Mouse (Mus musculus) midbrain, embryonic 14.5 days (tissue): ENCODE results near the gene Antxr2. TPM values are rescaled to one million over a fixed set of nuclear protein-coding genes. Genes with fewer than 3 reads are reported as not detected.

Experiments
- ATAC-seq: fragments of 200-750 bp; cut with Nextera tagmentation; 2 replicates; pipeline ENCODE4 v1.8.0; 2017; ENCODE audit warnings: moderate number of reproducible peaks, moderate library complexity; ENCODE audit not compliant: low FRiP score, low TSS enrichment
- DNase-seq: peaks from one replicate; pipeline ENCODE4 v3.0.0-alpha.2; 2015
- H3K27ac ChIP-seq: fragments of 300-500 bp; sonication (generic); replicated peaks from 2 replicates; pipeline ENCODE4 v1.5.1; 2014; ENCODE audit warnings: mild to moderate bottlenecking, low read depth, low read length, moderate library complexity
- H3K27me3 ChIP-seq: fragments of 300-500 bp; sonication (generic); 2 replicates; pipeline ENCODE4 v1.6.1; 2014; ENCODE audit warnings: low read length, control low read depth, mixed read lengths; ENCODE audit not compliant: control insufficient read depth, insufficient read depth
- H3K36me3 ChIP-seq: fragments of 300-500 bp; sonication (generic); 2 replicates; pipeline ENCODE4 v1.6.1; 2014; ENCODE audit warnings: low read length, control low read depth; ENCODE audit not compliant: control insufficient read depth, insufficient read depth
- H3K4me1 ChIP-seq: fragments of 300-500 bp; sonication (generic); 2 replicates; pipeline ENCODE4 v1.6.1; 2014; ENCODE audit warnings: mild to moderate bottlenecking, antibody characterized with exemption, low read length, control low read depth; ENCODE audit not compliant: control insufficient read depth, insufficient read depth
- H3K4me2 ChIP-seq: fragments of 300-500 bp; sonication (generic); 2 replicates; pipeline ENCODE4 v1.6.1; 2014; ENCODE audit warnings: mild to moderate bottlenecking, low read length, moderate library complexity
- H3K4me3 ChIP-seq: fragments of 300-500 bp; sonication (generic); replicated peaks from 2 replicates; pipeline ENCODE4 v1.5.1; 2014; ENCODE audit warnings: low read depth, low read length
- H3K9ac ChIP-seq: fragments of 300-500 bp; sonication (generic); replicated peaks from 2 replicates; pipeline ENCODE4 v1.6.1; 2014; ENCODE audit warnings: mild to moderate bottlenecking, low read length, moderate library complexity
- H3K9me3 ChIP-seq: fragments of 300-500 bp; sonication (generic); 2 replicates; pipeline ENCODE4 v1.6.1; 2016; ENCODE audit warnings: low read length, control low read depth, mixed read lengths; ENCODE audit not compliant: control insufficient read depth
- WGBS: fragments of 180-500 bp; shearing (Covaris S2); extraction: QIAGEN DNeasy Blood & Tissue Kit; methylation state at CpG from one replicate; pipeline ENCODE4 v1.1.7; 2014; 5-methylcytosine and 5-hydroxymethylcytosine counted together
- polyA plus RNA-seq: library from polyadenylated mRNA; unstranded; fragments of >200 nt; fragmentation: Nextera tagmentation; extraction: Ambion mirVana; gene quantifications from 2 replicates; pipeline ENCODE4 v1.2.1, GENCODE M21; 2014

Gene Antxr2
- polyA plus RNA-seq, 1 experiment from 2014 or later: 4.4 TPM

GRCm38 (mm10) chr5:97914890-97915289 is 116.0 kb downstream of the Antxr2 start:
- no peak overlapping the region for H3K9ac ChIP-seq
- H3K4me2 ChIP-seq: no peak overlapping the region
- 0 out of 2 replicates have a peak, but pooled peaks cover 3% of the 10 kb centered on the region for H3K4me1 ChIP-seq
- no peaks in the 10 kb centered on the region for H3K9me3 ChIP-seq
- DNase-seq: peak; percentile 31
- no peaks in the 10 kb centered on the region for H3K36me3 ChIP-seq
- no peaks in the 10 kb centered on the region for H3K27me3 ChIP-seq
- peak; percentile 46; the same call in 1 of the 2 replicates for ATAC-seq
- H3K4me3 ChIP-seq: no peak overlapping the region
- WGBS: 19% methylated on average over 2 of the region's 2 CpGs
- H3K27ac ChIP-seq: no peak overlapping the region

- no peak for ATAC-seq
- 98% methylated on average over 6 of the region's 6 CpGs for WGBS
- no peaks in the 10 kb centered on the region for H3K27me3 ChIP-seq
Observed at GRCm38 (mm10) chr5:97913901-97914300, 116.9 kb downstream of the Antxr2 start.

GRCm38 (mm10) chr5:97907482-97907881 is 123.4 kb downstream of the Antxr2 start:
- ATAC-seq (no peak), DNase-seq (no peak)
- no peak overlapping the region for H3K9ac ChIP-seq
- no peaks in the 10 kb centered on the region for H3K4me1 ChIP-seq
- no peaks in the 10 kb centered on the region for H3K27me3 ChIP-seq
- no peak overlapping the region for H3K4me3 ChIP-seq
- 87% methylated on average over 6 of the region's 6 CpGs for WGBS
- H3K4me2 ChIP-seq: no peak overlapping the region
- H3K9me3 ChIP-seq: no peaks in the 10 kb centered on the region
- no peaks in the 10 kb centered on the region for H3K36me3 ChIP-seq
- no peak overlapping the region for H3K27ac ChIP-seq

More at GRCm38 (mm10) chr5:97913901-97914300, 116.9 kb downstream of the Antxr2 start:
- Histone ChIP-seq H3K9me3 (no peaks in the 10 kb centered on the region), H3K4me2 (no peak overlapping the region), H3K4me1 (0 out of 2 replicates have a peak, but pooled peaks cover 3% of the 10 kb centered on the region), H3K27ac (no peak overlapping the region), H3K4me3 (no peak overlapping the region), H3K9ac (no peak overlapping the region), H3K36me3 (no peaks in the 10 kb centered on the region)
- DNase-seq: no peak

GRCm38 (mm10) chr5:97906537-97907266 is 124.1 kb downstream of the Antxr2 start:
- no peaks in the 10 kb centered on the region for H3K4me1 ChIP-seq
- no peaks in the 10 kb centered on the region for H3K9me3 ChIP-seq
- 94% methylated on average over 13 of the region's 13 CpGs for WGBS
- ATAC-seq (no peak), DNase-seq (no peak)
- H3K4me2 ChIP-seq: no peak overlapping the region
- H3K27me3 ChIP-seq: no peaks in the 10 kb centered on the region
- no peak overlapping the region for H3K27ac ChIP-seq
- no peak overlapping the region for H3K4me3 ChIP-seq
- H3K36me3 ChIP-seq: no peaks in the 10 kb centered on the region
- H3K9ac ChIP-seq: no peak overlapping the region

GRCm38 (mm10) chr5:97905856-97906255 is 125.0 kb downstream of the Antxr2 start:
- no peaks in the 10 kb centered on the region for H3K9me3 ChIP-seq
- no peak for ATAC-seq
- no peaks in the 10 kb centered on the region for H3K27me3 ChIP-seq
- H3K36me3 ChIP-seq: no peaks in the 10 kb centered on the region
- H3K4me2 ChIP-seq: no peak overlapping the region
- no peak for DNase-seq
- 92% methylated on average over 3 of the region's 3 CpGs for WGBS
- H3K4me3 ChIP-seq: no peak overlapping the region
- H3K27ac ChIP-seq: no peak overlapping the region
- H3K4me1 ChIP-seq: no peaks in the 10 kb centered on the region
- H3K9ac ChIP-seq: no peak overlapping the region

- no peak overlapping the region for H3K4me2 ChIP-seq
- WGBS: 79% methylated on average over 7 of the region's 7 CpGs
- no peak overlapping the region for H3K4me3 ChIP-seq
- H3K36me3 ChIP-seq: no peaks in the 10 kb centered on the region
- no peaks in the 10 kb centered on the region for H3K9me3 ChIP-seq
- no peak for DNase-seq
- no peak for ATAC-seq
- no peaks in the 10 kb centered on the region for H3K4me1 ChIP-seq
- H3K27me3 ChIP-seq: no peaks in the 10 kb centered on the region
- H3K9ac ChIP-seq: no peak overlapping the region
- H3K27ac ChIP-seq: no peak overlapping the region
Observed at GRCm38 (mm10) chr5:97901096-97901495, 129.7 kb downstream of the Antxr2 start.

GRCm38 (mm10) chr5:97899321-97899720 is 131.5 kb downstream of the Antxr2 start:
- Histone ChIP-seq H3K4me1 (no peaks in the 10 kb centered on the region), H3K9ac (no peak overlapping the region), H3K27ac (no peak overlapping the region), H3K36me3 (no peaks in the 10 kb centered on the region), H3K4me2 (no peak overlapping the region), H3K9me3 (no peaks in the 10 kb centered on the region), H3K27me3 (no peaks in the 10 kb centered on the region), H3K4me3 (no peak overlapping the region)
- DNase-seq (no peak), ATAC-seq (no peak)
- 85% methylated on average over 5 of the region's 5 CpGs for WGBS

GRCm38 (mm10) chr5:97885427-97885826 is 145.4 kb downstream of the Antxr2 start:
- WGBS: 90% methylated on average over 6 of the region's 6 CpGs
- no peak overlapping the region for H3K4me2 ChIP-seq

GRCm38 (mm10) chr5:97884110-97884509 is 146.7 kb downstream of the Antxr2 start:
- DNase-seq: no peak
- WGBS: 88% methylated on average over 3 of the region's 3 CpGs
- H3K4me2 ChIP-seq: no peak overlapping the region
- H3K9me3 ChIP-seq: no peaks in the 10 kb centered on the region
- H3K4me1 ChIP-seq: no peaks in the 10 kb centered on the region
- ATAC-seq: no peak
- H3K27me3 ChIP-seq: no peaks in the 10 kb centered on the region
- no peak overlapping the region for H3K9ac ChIP-seq
- H3K4me3 ChIP-seq: no peak overlapping the region
- H3K27ac ChIP-seq: no peak overlapping the region
- no peaks in the 10 kb centered on the region for H3K36me3 ChIP-seq

More at GRCm38 (mm10) chr5:97885427-97885826, 145.4 kb downstream of the Antxr2 start:
- Histone ChIP-seq H3K4me1 (no peaks in the 10 kb centered on the region), H3K36me3 (no peaks in the 10 kb centered on the region), H3K9me3 (no peaks in the 10 kb centered on the region), H3K27ac (no peak overlapping the region), H3K27me3 (no peaks in the 10 kb centered on the region), H3K9ac (no peak overlapping the region), H3K4me3 (no peak overlapping the region)
- ATAC-seq: no peak
- DNase-seq: peak; percentile 1
